Mouse (Mus musculus): Measurements from ENCODE around the gene Proser2.

DNA sequence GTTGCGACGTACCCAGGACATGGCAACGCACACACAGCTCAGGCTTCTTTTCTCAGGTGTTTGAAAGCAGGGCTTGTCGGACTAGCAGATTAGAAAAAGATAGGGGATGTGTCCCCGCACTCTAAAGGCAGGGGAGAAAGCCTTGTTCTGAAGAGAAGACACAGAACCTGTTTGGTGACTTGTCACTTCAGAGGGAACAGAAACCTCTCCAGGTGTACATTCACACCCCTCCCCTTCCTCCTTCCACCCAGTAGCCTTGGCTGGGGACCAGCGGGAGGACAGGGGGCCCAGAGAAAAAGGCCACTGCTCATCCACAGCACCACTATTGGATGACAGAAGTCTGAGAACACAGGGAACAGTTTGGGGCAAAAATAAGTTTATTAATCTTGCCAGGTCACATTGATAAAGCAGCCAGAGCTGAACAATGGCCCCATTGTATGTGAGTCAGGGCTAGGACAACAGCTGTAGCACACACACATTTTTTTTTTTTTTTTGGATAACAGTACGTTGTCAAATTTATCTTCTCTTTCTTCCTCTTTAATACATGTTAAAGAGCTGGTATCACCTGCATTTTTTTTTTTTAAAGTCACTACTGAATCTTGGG, 32.8 kb downstream of the Proser2 start:
- TF ChIP-seq CTCF (IDR thresholded peaks at IDR 0.05; ENCODE audit: extremely low read depth, insufficient read depth, low read length) (no peak), POLR2A (IDR thresholded peaks at IDR 0.05; ENCODE audit: extremely low read depth, insufficient read depth, low read length) (no peak)
